Mouse (Mus musculus) hematopoietic stem cell, adult 5-6 weeks (primary cell): ENCODE results near the gene 2310022B05Rik. TPM values are rescaled to one million over a fixed set of nuclear protein-coding genes. Genes with fewer than 3 reads are reported as not detected.

Source experiments
- ATAC-seq, 2 experiments: fragments of 125-278 bp in 1 of 2; replicated peaks in 1 of 2; 2 replicates each; pipeline ENCODE4 v1.8.0; 2016 to 2017; ENCODE audit warnings: inconsistent platforms in 2 of 2, mild to moderate bottlenecking in 2 of 2, moderate number of reproducible peaks in 2 of 2, low read depth in 1 of 2, moderate TSS enrichment in 1 of 2; ENCODE audit not compliant: low FRiP score in 2 of 2, poor library complexity in 2 of 2, severe bottlenecking in 2 of 2, insufficient read depth in 1 of 2, low TSS enrichment in 1 of 2
- total RNA-seq: library from RNA; stranded (forward); fragments of 172-1452, 232-1000 nt; gene quantifications from 2 replicates; pipeline ENCODE4 v1.2.3, GENCODE M21; 2017

2310022B05Rik gene
- total RNA-seq, 1 experiment from 2014 or later, result 2.9 TPM

DNA sequence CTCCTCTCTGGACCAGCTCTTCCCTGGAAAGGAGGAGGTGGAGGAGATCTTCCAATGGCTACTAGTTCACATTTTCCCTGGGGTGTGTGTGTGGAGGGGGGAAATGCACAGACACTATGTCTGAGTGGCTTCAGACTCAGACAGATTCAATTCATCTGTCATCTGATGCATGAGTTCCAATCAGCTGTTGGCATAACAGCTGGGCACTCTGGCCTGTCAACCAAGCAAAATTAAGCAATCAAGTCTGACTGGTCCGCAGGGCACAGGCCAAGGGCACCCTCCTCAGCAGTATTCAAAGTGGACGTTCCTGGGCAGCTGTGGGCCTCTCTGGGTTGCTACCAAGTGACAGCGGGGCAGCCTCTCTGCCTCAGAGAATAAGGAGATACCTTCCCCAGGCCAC lies 5.6 kb upstream of the 2310022B05Rik start:
- ATAC-seq, result no peak

GRCm38 (mm10) chr8:124664414-124664813 lies 1.2 kb upstream of the 2310022B05Rik start:
- ATAC-seq, result no peak

GRCm38 (mm10) chr8:124663874-124664230 lies 683 bp upstream of the 2310022B05Rik start:
- no peak for ATAC-seq

GRCm38 (mm10) chr8:124662446-124663111 lies 590 bp downstream of the 2310022B05Rik start:
- no peak for ATAC-seq

- no peak for ATAC-seq
Observed at GRCm38 (mm10) chr8:124661781-124662180, 1.4 kb downstream of the 2310022B05Rik start.

DNA sequence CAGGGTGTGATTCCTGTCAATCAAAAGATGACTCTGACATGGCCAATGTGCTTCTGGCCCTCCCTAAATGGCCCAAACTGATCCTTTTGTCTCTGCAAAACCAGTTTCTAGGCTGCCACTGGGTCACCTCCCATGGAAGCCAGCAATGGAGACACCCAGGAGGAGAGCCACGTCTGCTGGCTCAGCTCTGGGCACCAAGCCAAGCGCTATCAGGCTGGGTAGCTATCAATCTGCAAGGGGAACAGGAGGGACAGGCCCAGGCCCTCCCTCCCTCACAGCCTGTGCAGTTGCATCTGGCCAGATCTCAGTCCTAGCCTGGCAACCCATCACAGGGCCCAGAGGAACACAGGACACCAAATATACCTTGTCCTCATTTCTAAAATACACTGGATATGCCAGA lies 4.8 kb downstream of the 2310022B05Rik start:
- ATAC-seq, result no peak; a peak in 1 of 4 replicates

- ATAC-seq, result peak in 1 of 2 experiments; percentile 24; a peak in 1 of 4 replicates
Observed at GRCm38 (mm10) chr8:124657961-124658360, 5.2 kb downstream of the 2310022B05Rik start.

DNA sequence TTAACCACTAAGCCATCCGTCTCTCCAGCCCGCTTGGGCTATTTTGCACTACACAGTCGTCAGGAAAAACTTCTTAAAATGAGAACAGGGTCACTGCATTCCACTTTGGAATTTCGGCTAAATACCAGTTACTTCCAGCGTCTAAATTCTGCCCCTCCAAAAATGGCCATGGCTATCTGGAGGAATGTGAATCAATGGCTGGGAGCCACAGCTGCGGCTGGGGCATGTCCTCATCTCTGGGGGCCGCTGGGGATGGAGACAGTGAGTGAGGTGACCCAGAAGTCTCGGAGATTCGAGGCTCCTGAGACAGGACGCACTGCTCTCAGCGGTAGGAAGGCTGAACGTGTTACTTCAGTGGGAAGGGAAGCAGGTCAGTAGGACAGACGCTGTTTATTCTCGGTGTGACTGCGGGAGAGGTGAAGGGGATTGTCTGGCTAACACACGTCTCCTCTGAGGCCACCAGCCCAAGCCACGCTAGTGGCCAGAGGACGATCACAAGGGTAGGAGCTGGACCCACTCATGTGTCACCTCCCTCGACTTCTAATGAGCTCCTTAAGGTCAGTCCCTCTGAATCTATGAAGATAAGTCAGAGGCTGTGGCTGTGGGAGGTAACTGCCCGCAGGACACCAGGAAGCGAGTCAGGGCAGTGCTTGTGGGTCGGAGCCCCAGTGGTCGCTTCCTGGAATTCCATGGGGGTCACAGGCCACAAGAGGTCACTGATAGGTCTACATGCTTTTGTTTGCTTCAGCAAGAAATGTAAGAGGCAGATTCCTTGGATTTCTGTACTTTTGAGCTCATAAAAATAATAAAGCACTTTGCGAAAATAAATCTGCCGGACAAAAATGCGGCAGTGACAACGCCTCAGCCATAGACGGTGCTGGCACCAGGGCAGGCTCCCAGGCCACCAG lies 9.3 kb downstream of the 2310022B05Rik start:
- ATAC-seq, result no peak

DNA sequence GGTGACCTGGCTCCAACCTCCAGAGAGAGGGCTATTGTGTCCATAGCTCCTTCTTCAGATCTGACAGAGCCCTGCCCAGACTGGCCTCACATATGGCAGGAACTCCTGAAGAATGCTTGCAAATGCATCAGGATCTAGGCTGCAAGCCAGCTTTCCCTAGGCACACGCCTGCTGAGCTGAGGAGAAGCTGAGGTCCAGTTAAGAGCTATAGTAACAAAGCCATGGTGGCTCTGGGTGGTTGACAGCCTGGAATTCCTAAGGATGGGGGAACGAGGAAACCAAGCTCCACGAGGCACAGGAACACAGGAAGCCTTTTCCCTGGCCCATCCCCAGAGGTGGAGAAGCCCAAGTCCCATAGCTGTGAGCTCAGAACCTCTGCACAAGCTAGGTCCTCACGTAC lies 10.6 kb downstream of the 2310022B05Rik start:
- no peak for ATAC-seq

DNA sequence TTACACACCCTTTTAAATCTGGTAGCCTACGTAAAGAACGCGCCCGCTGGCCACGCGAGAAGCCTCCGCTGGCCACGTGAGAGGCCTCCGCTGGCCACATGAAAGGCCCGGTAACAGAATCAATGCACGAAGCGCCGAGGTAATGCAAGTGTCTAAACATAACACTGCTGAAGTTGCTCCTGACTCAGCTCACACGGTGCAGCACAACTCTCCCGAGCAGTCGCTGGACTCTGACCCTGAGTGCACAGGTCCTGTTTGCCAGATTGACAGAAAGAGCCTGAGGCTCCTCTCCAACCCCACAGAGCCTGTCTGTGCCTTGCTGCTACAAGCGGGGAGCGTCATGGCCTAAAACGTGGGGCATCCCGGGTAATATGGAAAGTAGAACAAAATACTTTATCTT lies 11.4 kb downstream of the 2310022B05Rik start:
- no peak for ATAC-seq

- no peak for ATAC-seq
Observed at GRCm38 (mm10) chr8:124648311-124648710, 14.9 kb downstream of the 2310022B05Rik start.

DNA sequence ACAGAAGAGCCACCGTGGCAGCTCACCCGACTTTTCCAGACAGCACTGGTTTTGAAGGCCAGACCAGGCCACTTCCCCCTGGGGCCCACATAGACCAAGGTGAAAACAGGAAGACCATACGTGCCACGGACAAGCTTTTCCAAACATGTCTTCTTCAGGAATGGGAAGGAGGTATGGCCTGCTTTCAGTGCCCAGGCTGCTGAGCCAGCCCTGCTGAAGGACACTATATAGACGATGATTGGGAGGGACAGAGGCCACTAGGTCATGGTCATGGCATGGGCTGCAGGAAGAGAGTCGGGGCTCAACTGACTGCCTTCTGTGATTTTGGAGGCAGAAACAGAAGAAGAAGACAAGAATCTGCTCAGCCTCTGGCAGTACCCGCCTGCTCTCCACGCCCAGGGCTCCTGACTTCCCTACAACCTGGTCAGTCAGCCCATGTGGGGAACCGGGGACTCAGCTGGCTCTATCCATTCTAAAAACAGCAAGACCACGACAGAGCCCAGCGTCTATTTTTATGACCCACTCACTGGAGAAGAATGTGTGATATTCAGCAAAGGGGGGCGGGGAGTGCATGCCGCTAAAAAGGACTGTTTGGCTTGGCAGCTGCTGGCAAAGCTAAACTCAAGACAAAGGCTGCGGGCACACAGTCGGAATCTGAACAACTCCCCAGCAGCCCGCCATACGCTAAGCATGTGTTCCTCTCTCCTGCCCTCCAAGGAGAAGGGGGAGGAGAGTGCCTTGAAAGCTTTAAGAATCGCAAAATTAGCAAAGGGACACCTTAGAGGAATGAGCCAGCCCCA lies 19.4 kb downstream of the 2310022B05Rik start:
- 0 out of 4 replicates have a peak, but pooled peaks of 1 of the 2 experiments have one; percentile 5 for ATAC-seq

DNA sequence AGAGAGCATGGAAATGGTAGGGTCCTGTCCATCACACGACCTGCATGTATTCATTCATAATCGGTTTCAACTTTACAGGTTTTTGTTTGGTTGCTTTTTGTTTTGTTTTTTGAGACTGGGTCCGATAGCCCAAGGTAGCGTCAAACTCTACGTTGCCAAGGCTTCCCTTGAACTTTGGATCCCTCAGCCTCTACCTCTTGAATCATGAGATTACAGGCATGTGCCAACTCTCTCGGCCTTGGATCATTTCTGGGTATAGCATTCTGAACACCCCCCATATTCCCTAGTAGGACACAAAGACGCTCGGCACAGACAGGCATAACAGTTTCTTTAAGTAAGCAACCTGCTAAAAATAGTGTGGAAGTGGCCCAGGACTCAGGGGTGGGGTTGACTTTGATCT lies 21.6 kb downstream of the 2310022B05Rik start:
- ATAC-seq, result no peak

DNA sequence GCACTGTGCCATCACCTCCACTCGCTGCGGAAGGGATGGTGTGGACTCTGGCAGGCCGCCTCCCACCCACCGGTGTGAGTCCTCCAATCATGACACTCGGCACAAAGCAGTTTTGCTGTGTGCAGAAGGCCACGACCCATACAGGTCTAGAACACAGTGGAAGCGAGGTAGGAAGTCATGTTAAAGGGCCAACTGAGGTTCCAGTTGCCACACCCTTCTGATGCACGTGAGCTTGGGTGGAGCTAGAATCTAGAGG lies 28.0 kb downstream of the 2310022B05Rik start:
- no peak for ATAC-seq

DNA sequence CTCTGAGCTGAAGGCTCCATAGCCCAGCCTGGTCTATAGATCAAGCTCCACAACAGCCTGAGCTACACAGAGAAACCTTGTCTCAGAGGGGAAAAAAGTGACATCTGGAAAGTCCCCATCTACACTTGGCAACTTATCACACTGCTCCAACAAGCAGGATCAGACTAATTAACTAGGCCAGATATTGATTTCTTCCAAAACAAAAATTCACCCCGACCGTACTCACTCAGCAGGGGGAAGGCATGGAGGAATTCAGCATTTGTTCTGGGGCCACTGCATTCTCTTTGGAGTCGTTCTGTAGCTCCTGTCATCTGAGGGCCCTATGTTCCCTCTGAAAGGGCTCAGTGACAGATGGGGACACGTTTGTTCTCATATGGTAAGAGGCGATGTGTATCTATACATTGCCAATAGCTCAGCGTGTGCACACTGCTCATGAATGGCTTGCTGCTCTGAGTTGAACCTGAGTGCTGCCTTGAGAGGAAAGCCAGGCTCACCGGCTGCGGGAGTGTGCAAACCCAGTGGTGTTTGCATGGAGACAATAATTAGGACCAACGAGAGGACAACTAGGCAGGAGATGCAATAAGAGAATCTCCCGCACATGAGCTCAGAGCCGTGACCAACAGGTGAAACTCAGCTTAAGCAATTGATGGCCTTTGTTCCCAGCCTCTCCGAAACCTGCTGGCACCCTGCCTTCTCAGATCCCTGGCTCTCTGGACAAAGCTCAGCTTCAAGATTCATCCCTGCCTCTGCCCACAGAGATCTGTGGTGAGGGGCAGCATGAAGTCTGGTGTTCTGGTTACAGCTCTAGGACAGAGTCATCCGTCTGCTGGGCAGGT lies 28.5 kb downstream of the 2310022B05Rik start:
- ATAC-seq, result no peak

- no peak for ATAC-seq
Observed at GRCm38 (mm10) chr8:124633001-124633703, 30.0 kb downstream of the 2310022B05Rik start.

GRCm38 (mm10) chr8:124631966-124632365 lies 31.2 kb downstream of the 2310022B05Rik start:
- no peak for ATAC-seq
